Mouse (Mus musculus): ENCODE results near the gene Bsn. TPM values are rescaled to one million over a fixed set of nuclear protein-coding genes. Genes with fewer than 3 reads are reported as not detected.

Gene Bsn
- 0.39 and 0.42 TPM in 2 replicates for polyA plus RNA-seq (2015; fragmentation: Nextera tagmentation; extraction: Ambion mirVana)

GRCm38 (mm10) chr9:108189787-108190679, at the start of gene Bsn:
TSS of gene Bsn (minus strand) at chr9:108190384.

GRCm38 (mm10) chr9:108094184-108094941, 95.8 kb downstream of the Bsn start, which contains the start of gene Apeh:
TSS of gene Apeh (minus strand) at chr9:108094606.

GRCm38 (mm10) chr9:108082988-108083431, 107.2 kb downstream of the Bsn start, which contains the start of gene Rnf123:
TSS of gene Rnf123 (minus strand) at chr9:108083346.

GRCm38 (mm10) chr9:108080168-108080567, 110.0 kb downstream of the Bsn start, which contains the start of gene Mst1:
TSS of gene Mst1 (plus strand) at chr9:108080436.

GRCm38 (mm10) chr9:108052885-108053664, 137.1 kb downstream of the Bsn start, which contains the start of gene Amigo3:
TSS of gene Amigo3 (plus strand) at chr9:108053159.

GRCm38 (mm10) chr9:108049016-108049455, 141.1 kb downstream of the Bsn start, which contains the start of gene Gmppb:
TSS of gene Gmppb (plus strand) at chr9:108049242.

Small RNAs within 50 kb of the gene (microRNA-seq; reads per million reads assigned to microRNA genes)
- not detected for gene Gm47303
- gene Mir7088 = not detected

Other genes starting within 250 kb of the Bsn start
- 3.9 and 4.5 TPM in 2 replicates for gene Traip, start 240.2 kb downstream of the Bsn start, polyA plus RNA-seq (2015; fragmentation: Nextera tagmentation; extraction: Ambion mirVana)
- 14.7 and 18.3 TPM in 2 replicates for gene Uba7, start 214.9 kb downstream of the Bsn start, polyA plus RNA-seq (2015; fragmentation: Nextera tagmentation; extraction: Ambion mirVana)
- 0.31 and 0.41 TPM in 2 replicates for gene Gm20661, start 207.3 kb downstream of the Bsn start, polyA plus RNA-seq (2015; fragmentation: Nextera tagmentation; extraction: Ambion mirVana)
- 19.3 and 23.9 TPM in 2 replicates for gene Inka1, start 204.5 kb downstream of the Bsn start, polyA plus RNA-seq (2015; fragmentation: Nextera tagmentation; extraction: Ambion mirVana)
- 0.45 and 0.70 TPM in 2 replicates for gene Cdhr4, start 197.9 kb downstream of the Bsn start, polyA plus RNA-seq (2015; fragmentation: Nextera tagmentation; extraction: Ambion mirVana)
- 0.19 TPM in 1 of 2 replicates, not detected in the other for gene Gm20662, start 194.0 kb downstream of the Bsn start, polyA plus RNA-seq (2015; fragmentation: Nextera tagmentation; extraction: Ambion mirVana)
- 23.9 and 26.5 TPM in 2 replicates for gene Ip6k1, start 187.9 kb downstream of the Bsn start, polyA plus RNA-seq (2015; fragmentation: Nextera tagmentation; extraction: Ambion mirVana)
- gene Gmppb, start 141.1 kb downstream of the Bsn start, polyA plus RNA-seq (2015; fragmentation: Nextera tagmentation; extraction: Ambion mirVana) = 38.2 and 45.6 TPM in 2 replicates
- 2.6 TPM in 2 replicates for gene Amigo3, start 137.2 kb downstream of the Bsn start, polyA plus RNA-seq (2015; fragmentation: Nextera tagmentation; extraction: Ambion mirVana)
- gene Mst1, start 109.9 kb downstream of the Bsn start, polyA plus RNA-seq (2015; fragmentation: Nextera tagmentation; extraction: Ambion mirVana) = 0.93 and 1.1 TPM in 2 replicates
- 19.7 and 24.9 TPM in 2 replicates for gene Rnf123, start 107.0 kb downstream of the Bsn start, polyA plus RNA-seq (2015; fragmentation: Nextera tagmentation; extraction: Ambion mirVana)
- gene Apeh, start 95.8 kb downstream of the Bsn start, polyA plus RNA-seq (2015; fragmentation: Nextera tagmentation; extraction: Ambion mirVana) = 36.0 and 39.2 TPM in 2 replicates
- 81.3 and 103 TPM in 2 replicates for gene Dag1, start 73.6 kb upstream of the Bsn start, polyA plus RNA-seq (2015; fragmentation: Nextera tagmentation; extraction: Ambion mirVana)
- gene Nicn1, start 100.0 kb upstream of the Bsn start, polyA plus RNA-seq (2015; fragmentation: Nextera tagmentation; extraction: Ambion mirVana) = 37.6 and 38.5 TPM in 2 replicates
- 14.0 and 15.7 TPM in 2 replicates for gene Amt, start 106.5 kb upstream of the Bsn start, polyA plus RNA-seq (2015; fragmentation: Nextera tagmentation; extraction: Ambion mirVana)
- 420 and 517 TPM in 2 replicates for gene Rhoa, start 115.7 kb upstream of the Bsn start, polyA plus RNA-seq (2015; fragmentation: Nextera tagmentation; extraction: Ambion mirVana)
- 67.6 and 71.3 TPM in 2 replicates for gene Tcta, start 115.8 kb upstream of the Bsn start, polyA plus RNA-seq (2015; fragmentation: Nextera tagmentation; extraction: Ambion mirVana)
- gene Gpx1, start 148.5 kb upstream of the Bsn start, polyA plus RNA-seq (2015; fragmentation: Nextera tagmentation; extraction: Ambion mirVana) = 814 and 969 TPM in 2 replicates
- 58.2 and 60.8 TPM in 2 replicates for gene Usp4, start 157.5 kb upstream of the Bsn start, polyA plus RNA-seq (2015; fragmentation: Nextera tagmentation; extraction: Ambion mirVana)
- 0.11 and 0.19 TPM in 2 replicates for gene 1700102P08Rik, start 202.4 kb upstream of the Bsn start, polyA plus RNA-seq (2015; fragmentation: Nextera tagmentation; extraction: Ambion mirVana)
- 0.29 and 0.34 TPM in 2 replicates for gene Ccdc36, start 238.1 kb upstream of the Bsn start, polyA plus RNA-seq (2015; fragmentation: Nextera tagmentation; extraction: Ambion mirVana)
- gene BC048562, start 246.1 kb upstream of the Bsn start, polyA plus RNA-seq (2015; fragmentation: Nextera tagmentation; extraction: Ambion mirVana) = not detected in 2 replicates

All from urinary bladder, postnatal 0 days (tissue).